Mouse (Mus musculus) kidney, adult 8-10 months (tissue): ENCODE results near the gene Entpd2.

ENCODE experiments used
- DNase-seq, 2 experiments: peaks; one replicate each; pipeline ENCODE4 v3.0.0; 2022

Gene Entpd2

GRCm38 (mm10) chr2:25430395-25431233 lies 34.9 kb downstream of the Entpd2 start:
- peak; percentile 43 to 45 for DNase-seq

GRCm38 (mm10) chr2:25431308-25431855 lies 35.7 kb downstream of the Entpd2 start:
- DNase-seq, result no peak

GRCm38 (mm10) chr2:25432326-25433098 lies 36.8 kb downstream of the Entpd2 start:
- no peak for DNase-seq

GRCm38 (mm10) chr2:25433101-25433500 lies 37.4 kb downstream of the Entpd2 start:
- DNase-seq, result no peak

- DNase-seq, result no peak
These were observed 38.6 kb downstream of the Entpd2 start for GRCm38 (mm10) chr2:25434292-25434691.

GRCm38 (mm10) chr2:25436286-25436820 lies 40.7 kb downstream of the Entpd2 start:
- DNase-seq, result no peak

- DNase-seq, result no peak
These were observed 45.4 kb downstream of the Entpd2 start for GRCm38 (mm10) chr2:25441067-25441466.

- DNase-seq, result no peak
These were observed 47.0 kb downstream of the Entpd2 start for GRCm38 (mm10) chr2:25442682-25443081.
